Mouse (Mus musculus): ENCODE measurements around the gene Tyk2. TPM values are rescaled to one million over a fixed set of nuclear protein-coding genes. Genes with fewer than 3 reads are reported as not detected.

The Tyk2 gene
- polyA plus RNA-seq (2012; rRNA removed): 50.7 and 51.1 TPM in 2 replicates

DNA sequence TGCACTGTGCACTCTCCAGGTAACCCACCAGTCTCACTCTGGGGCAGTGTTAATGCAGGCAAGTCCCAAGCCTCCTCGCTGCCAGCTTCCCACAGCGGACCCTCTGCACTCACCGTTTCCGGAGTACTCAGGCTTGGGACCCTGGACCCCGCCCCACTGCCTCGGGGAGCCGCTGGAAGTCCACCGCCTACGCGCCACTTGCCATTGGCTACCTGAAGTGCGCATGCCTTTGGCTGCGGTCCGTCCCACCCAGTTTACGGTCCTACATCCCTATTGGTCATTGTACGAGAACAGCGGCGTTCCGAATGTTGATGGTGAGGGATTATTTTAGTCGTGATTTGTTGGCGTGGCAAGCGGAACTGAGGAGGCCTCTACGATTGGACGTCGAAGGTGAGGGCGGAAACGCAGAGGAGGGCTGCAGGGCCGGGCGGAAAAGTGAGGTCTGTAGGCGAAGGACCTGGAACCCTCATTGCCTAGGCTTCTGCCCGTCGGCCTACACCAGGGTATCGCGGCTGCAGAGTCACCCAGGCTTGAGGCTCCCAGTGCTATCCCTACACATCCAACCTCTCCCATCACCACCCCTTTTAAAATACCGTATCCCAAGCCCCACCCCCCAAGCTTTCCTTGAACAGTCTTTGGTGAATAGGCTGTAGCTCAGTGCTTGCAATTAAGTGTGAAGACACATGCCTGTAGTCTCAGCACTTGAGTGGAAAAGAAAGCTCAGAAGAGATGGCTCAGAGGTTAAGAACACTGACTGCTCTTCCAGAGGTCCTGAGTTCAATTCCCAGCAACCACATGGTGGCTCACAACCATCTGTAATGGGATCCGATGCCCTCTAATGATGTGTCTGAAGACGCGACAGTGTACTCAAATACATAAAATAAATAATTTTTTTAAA is at the start of gene Tyk2:
Gene Tyk2, minus strand, starts transcription at position 185 of the 898 bp plus-strand sequence.
- Histone ChIP-seq H3K27ac (ENCODE audit: control insufficient read depth, insufficient read depth, low read length) (peak within 1 kb of the TSS; percentile 33), H3K36me3 (ENCODE audit: control insufficient read depth, insufficient read depth, low read length) (peaks cover 5% of the 10 kb centered on the region; the same call in 1 of the 2 replicates), H3K27me3 (ENCODE audit: control insufficient read depth, insufficient read depth, low read length) (no peaks in the 10 kb centered on the region), H3K4me3 (ENCODE audit: control insufficient read depth, insufficient read depth, low read length) (peak within 1 kb of the TSS; percentile 58), H3K4me1 (replicated peaks; ENCODE audit: control insufficient read depth, insufficient read depth, low read length) (peaks cover 35% of the 10 kb centered on the region)
- whole genome bisulfite sequencing: 7% methylated on average over 37 of the region's 37 CpGs
- TF ChIP-seq CTCF (IDR thresholded peaks at IDR 0.05; ENCODE audit: borderline replicate concordance, control insufficient read depth, extremely low read depth, insufficient read depth, low read length, poor library complexity) (peak; percentile 42; the same call in 1 of the 2 replicates), POLR2A (IDR thresholded peaks at IDR 0.05; ENCODE audit: control insufficient read depth, extremely low read depth, insufficient read depth, low read length, poor library complexity) (peak; percentile 63; the same call in 1 of the 2 replicates)
- DNase-seq: peak; percentile 87

- 88% methylated on average over 1 of the region's 1 CpGs for WGBS
- DNase-seq: no peak
- H3K27ac ChIP-seq (ENCODE audit: control insufficient read depth, insufficient read depth, low read length): no peak overlapping the region
Observed at GRCm38 (mm10) chr9:21180841-21181240, 49.8 kb upstream of the Tyk2 start.

GRCm38 (mm10) chr9:21180402-21180801 is 49.4 kb upstream of the Tyk2 start:
- DNase-seq: no peak
- peaks cover 18% of the 10 kb centered on the region for H3K4me1 ChIP-seq (replicated peaks; ENCODE audit: control insufficient read depth, insufficient read depth, low read length)
- 93% methylated on average over 4 of the region's 4 CpGs for WGBS
- no peak overlapping the region for H3K4me3 ChIP-seq (ENCODE audit: control insufficient read depth, insufficient read depth, low read length)
- H3K27ac ChIP-seq (ENCODE audit: control insufficient read depth, insufficient read depth, low read length): no peak overlapping the region
- no peaks in the 10 kb centered on the region for H3K27me3 ChIP-seq (ENCODE audit: control insufficient read depth, insufficient read depth, low read length)
- no peaks in the 10 kb centered on the region for H3K36me3 ChIP-seq (ENCODE audit: control insufficient read depth, insufficient read depth, low read length)
- TF ChIP-seq CTCF (IDR thresholded peaks at IDR 0.05; ENCODE audit: borderline replicate concordance, control insufficient read depth, extremely low read depth, insufficient read depth, low read length, poor library complexity) (no peak), POLR2A (IDR thresholded peaks at IDR 0.05; ENCODE audit: control insufficient read depth, extremely low read depth, insufficient read depth, low read length, poor library complexity) (no peak)

More at GRCm38 (mm10) chr9:21180841-21181240, 49.8 kb upstream of the Tyk2 start:
- peaks cover 18% of the 10 kb centered on the region for H3K4me1 ChIP-seq (replicated peaks; ENCODE audit: control insufficient read depth, insufficient read depth, low read length)
- no peaks in the 10 kb centered on the region for H3K36me3 ChIP-seq (ENCODE audit: control insufficient read depth, insufficient read depth, low read length)
- no peaks in the 10 kb centered on the region for H3K27me3 ChIP-seq (ENCODE audit: control insufficient read depth, insufficient read depth, low read length)
- no peak overlapping the region for H3K4me3 ChIP-seq (ENCODE audit: control insufficient read depth, insufficient read depth, low read length)
- no peak for TF ChIP-seq CTCF (IDR thresholded peaks at IDR 0.05; ENCODE audit: borderline replicate concordance, control insufficient read depth, extremely low read depth, insufficient read depth, low read length, poor library complexity)
- TF ChIP-seq POLR2A (IDR thresholded peaks at IDR 0.05; ENCODE audit: control insufficient read depth, extremely low read depth, insufficient read depth, low read length, poor library complexity): no peak

DNA sequence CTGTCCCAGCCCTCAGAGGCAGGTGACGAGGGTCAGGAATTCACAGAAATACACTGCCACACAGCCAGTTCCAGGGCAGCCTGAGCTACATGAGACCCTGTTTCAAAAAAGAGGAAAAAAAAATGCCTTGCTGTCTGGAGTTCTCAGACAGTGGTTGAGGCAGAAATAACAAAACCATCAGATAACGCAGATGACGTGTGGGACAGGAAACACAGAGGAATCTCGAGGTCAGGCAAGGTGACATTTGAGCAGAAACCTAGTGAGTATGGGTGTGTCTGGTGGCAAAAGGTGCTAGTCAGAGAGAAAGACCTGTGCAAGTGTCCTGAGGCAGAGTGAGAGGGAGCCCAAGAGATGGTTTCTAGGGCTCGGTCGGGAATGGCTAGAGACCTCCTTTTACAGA is 41.3 kb upstream of the Tyk2 start:
- Histone ChIP-seq H3K27me3 (ENCODE audit: control insufficient read depth, insufficient read depth, low read length) (no peaks in the 10 kb centered on the region), H3K27ac (ENCODE audit: control insufficient read depth, insufficient read depth, low read length) (peak overlapping the region; percentile 39; the same call in 1 of the 2 replicates), H3K4me1 (replicated peaks; ENCODE audit: control insufficient read depth, insufficient read depth, low read length) (peaks cover 33% of the 10 kb centered on the region), H3K36me3 (ENCODE audit: control insufficient read depth, insufficient read depth, low read length) (no peaks in the 10 kb centered on the region), H3K4me3 (ENCODE audit: control insufficient read depth, insufficient read depth, low read length) (no peak overlapping the region)
- 39% methylated on average over 6 of the region's 6 CpGs for WGBS
- no peak for DNase-seq
- no peak for TF ChIP-seq CTCF (IDR thresholded peaks at IDR 0.05; ENCODE audit: borderline replicate concordance, control insufficient read depth, extremely low read depth, insufficient read depth, low read length, poor library complexity)
- TF ChIP-seq POLR2A (IDR thresholded peaks at IDR 0.05; ENCODE audit: control insufficient read depth, extremely low read depth, insufficient read depth, low read length, poor library complexity): no peak

- no peak for TF ChIP-seq POLR2A (IDR thresholded peaks at IDR 0.05; ENCODE audit: control insufficient read depth, extremely low read depth, insufficient read depth, low read length, poor library complexity)
- TF ChIP-seq CTCF (IDR thresholded peaks at IDR 0.05; ENCODE audit: borderline replicate concordance, control insufficient read depth, extremely low read depth, insufficient read depth, low read length, poor library complexity): no peak
- no peak overlapping the region for H3K27ac ChIP-seq (ENCODE audit: control insufficient read depth, insufficient read depth, low read length)
- no peak for DNase-seq
- peaks cover 58% of the 10 kb centered on the region for H3K4me1 ChIP-seq (replicated peaks; ENCODE audit: control insufficient read depth, insufficient read depth, low read length)
- peaks cover 4% of the 10 kb centered on the region; the same call in 1 of the 2 replicates for H3K27me3 ChIP-seq (ENCODE audit: control insufficient read depth, insufficient read depth, low read length)
- H3K36me3 ChIP-seq (ENCODE audit: control insufficient read depth, insufficient read depth, low read length): no peaks in the 10 kb centered on the region
- H3K4me3 ChIP-seq (ENCODE audit: control insufficient read depth, insufficient read depth, low read length): no peak overlapping the region
- WGBS: 63% methylated on average over 1 of the region's 1 CpGs
Observed at GRCm38 (mm10) chr9:21169157-21169556, 38.1 kb upstream of the Tyk2 start.

DNA sequence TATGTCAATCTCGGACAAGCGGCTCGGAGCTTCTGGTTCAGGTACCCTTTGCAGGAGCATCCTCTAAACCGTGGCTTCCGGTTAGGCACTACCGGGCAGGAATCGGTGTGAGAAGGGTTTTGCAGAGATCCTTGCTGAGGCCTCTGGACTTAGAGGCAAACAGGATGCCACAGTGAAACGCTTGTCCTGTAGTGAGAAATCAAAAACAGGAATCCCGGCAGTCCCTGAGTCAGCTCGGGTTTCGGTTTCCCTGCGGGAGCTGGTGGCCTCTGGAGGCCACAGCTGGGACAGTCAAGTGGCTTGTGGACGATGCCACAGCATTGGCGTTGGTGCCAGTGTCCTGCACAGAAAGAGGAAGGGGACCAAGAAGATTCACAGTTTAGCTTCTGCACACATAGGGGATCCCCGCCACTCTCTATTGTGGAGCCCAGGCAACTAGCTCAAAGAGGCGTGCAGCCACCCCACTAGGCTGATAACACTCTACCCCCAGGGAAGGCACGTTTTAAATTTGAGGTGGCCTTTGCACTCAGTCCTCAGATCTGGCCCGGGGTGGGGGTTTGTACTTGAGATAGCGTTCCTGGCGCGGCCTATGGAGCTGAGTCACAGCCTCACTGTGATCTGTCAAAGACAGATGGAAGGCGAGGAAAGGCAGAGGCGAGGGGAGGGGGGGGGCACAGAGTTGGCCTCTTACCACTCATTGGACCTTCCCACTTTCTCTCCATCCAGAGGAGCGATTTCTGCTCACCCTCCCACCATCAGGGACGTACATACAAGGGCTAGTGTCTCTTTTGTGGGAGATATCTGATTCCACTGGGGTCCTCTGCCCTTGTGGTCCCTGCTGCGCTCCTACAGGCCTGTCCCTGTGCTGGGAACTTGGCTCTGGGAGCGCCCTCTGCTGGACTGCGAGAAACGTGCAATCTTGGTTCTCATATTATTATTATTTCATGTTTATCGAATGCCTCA is 37.4 kb upstream of the Tyk2 start:
- Histone ChIP-seq H3K4me3 (ENCODE audit: control insufficient read depth, insufficient read depth, low read length) (peak overlapping the region; percentile 48), H3K27ac (ENCODE audit: control insufficient read depth, insufficient read depth, low read length) (peak overlapping the region; percentile 79), H3K27me3 (ENCODE audit: control insufficient read depth, insufficient read depth, low read length) (peaks cover 4% of the 10 kb centered on the region; the same call in 1 of the 2 replicates), H3K4me1 (replicated peaks; ENCODE audit: control insufficient read depth, insufficient read depth, low read length) (peaks cover 62% of the 10 kb centered on the region), H3K36me3 (ENCODE audit: control insufficient read depth, insufficient read depth, low read length) (no peaks in the 10 kb centered on the region)
- WGBS: 6% methylated on average over 30 of the region's 30 CpGs
- DNase-seq: peak; percentile 80
- TF ChIP-seq CTCF (IDR thresholded peaks at IDR 0.05; ENCODE audit: borderline replicate concordance, control insufficient read depth, extremely low read depth, insufficient read depth, low read length, poor library complexity) (peak; percentile 91), POLR2A (IDR thresholded peaks at IDR 0.05; ENCODE audit: control insufficient read depth, extremely low read depth, insufficient read depth, low read length, poor library complexity) (no peak)
